Mouse (Mus musculus): ENCODE measurements around the gene 9930104L06Rik. TPM values are rescaled to one million over a fixed set of nuclear protein-coding genes. Genes with fewer than 3 reads are reported as not detected.

The 9930104L06Rik gene
- total RNA-seq, 1 experiment from 2014 or later = 12.0 TPM

GRCm38 (mm10) chr4:124957284-124957683 is 20.4 kb downstream of the 9930104L06Rik start:
- ATAC-seq (replicated peaks; ENCODE audit: low read depth, poor library complexity, severe bottlenecking) = no peak

GRCm38 (mm10) chr4:124959062-124959461 is 22.2 kb downstream of the 9930104L06Rik start:
- no peak for ATAC-seq (replicated peaks; ENCODE audit: low read depth, poor library complexity, severe bottlenecking)

GRCm38 (mm10) chr4:124960940-124961339 is 24.1 kb downstream of the 9930104L06Rik start:
- peak; percentile 85 for ATAC-seq (replicated peaks; ENCODE audit: low read depth, poor library complexity, severe bottlenecking)

GRCm38 (mm10) chr4:124962576-124962975 is 25.7 kb downstream of the 9930104L06Rik start:
- ATAC-seq (replicated peaks; ENCODE audit: low read depth, poor library complexity, severe bottlenecking) = no peak

- no peak for ATAC-seq (replicated peaks; ENCODE audit: low read depth, poor library complexity, severe bottlenecking)
Measured at GRCm38 (mm10) chr4:124964912-124965599, 28.2 kb downstream of the 9930104L06Rik start.

GRCm38 (mm10) chr4:124968711-124969110 is 31.9 kb downstream of the 9930104L06Rik start:
- ATAC-seq (replicated peaks; ENCODE audit: low read depth, poor library complexity, severe bottlenecking) = no peak

GRCm38 (mm10) chr4:124969219-124969848 is 32.5 kb downstream of the 9930104L06Rik start:
- peak; percentile 53 for ATAC-seq (replicated peaks; ENCODE audit: low read depth, poor library complexity, severe bottlenecking)

- no peak for ATAC-seq (replicated peaks; ENCODE audit: low read depth, poor library complexity, severe bottlenecking)
Measured at GRCm38 (mm10) chr4:124970194-124970593, 33.3 kb downstream of the 9930104L06Rik start.

- ATAC-seq (replicated peaks; ENCODE audit: low read depth, poor library complexity, severe bottlenecking) = no peak
Measured at GRCm38 (mm10) chr4:124970677-124971076, 33.8 kb downstream of the 9930104L06Rik start.

- no peak for ATAC-seq (replicated peaks; ENCODE audit: low read depth, poor library complexity, severe bottlenecking)
Measured at GRCm38 (mm10) chr4:124971094-124971493, 34.2 kb downstream of the 9930104L06Rik start.

- ATAC-seq (replicated peaks; ENCODE audit: low read depth, poor library complexity, severe bottlenecking) = no peak
Measured at GRCm38 (mm10) chr4:124972316-124972715, 35.5 kb downstream of the 9930104L06Rik start.

- no peak for ATAC-seq (replicated peaks; ENCODE audit: low read depth, poor library complexity, severe bottlenecking)
Measured at GRCm38 (mm10) chr4:124973296-124973695, 36.4 kb downstream of the 9930104L06Rik start.

GRCm38 (mm10) chr4:124978201-124978600 is 41.4 kb downstream of the 9930104L06Rik start:
- no peak for ATAC-seq (replicated peaks; ENCODE audit: low read depth, poor library complexity, severe bottlenecking)

- peak; percentile 73 for ATAC-seq (replicated peaks; ENCODE audit: low read depth, poor library complexity, severe bottlenecking)
Measured at GRCm38 (mm10) chr4:124983893-124984526, 47.2 kb downstream of the 9930104L06Rik start.

GRCm38 (mm10) chr4:124984871-124985670 is 48.2 kb downstream of the 9930104L06Rik start:
- ATAC-seq (replicated peaks; ENCODE audit: low read depth, poor library complexity, severe bottlenecking) = no peak

- ATAC-seq (replicated peaks; ENCODE audit: low read depth, poor library complexity, severe bottlenecking) = no peak
Measured at GRCm38 (mm10) chr4:124985671-124986602, 49.1 kb downstream of the 9930104L06Rik start, which contains the start of gene Rspo1. Rspo1 (plus strand) TSS chr4:124986430.

GRCm38 (mm10) chr4:124986739-124987710 is 50.2 kb downstream of the 9930104L06Rik start:
- ATAC-seq (replicated peaks; ENCODE audit: low read depth, poor library complexity, severe bottlenecking) = no peak

- ATAC-seq (replicated peaks; ENCODE audit: low read depth, poor library complexity, severe bottlenecking) = no peak
Measured at GRCm38 (mm10) chr4:124987711-124988097, 50.9 kb downstream of the 9930104L06Rik start.

All from common myeloid progenitor, adult 5-6 weeks (primary cell).